Mouse (Mus musculus) urinary bladder, postnatal 4 days (tissue): Measurements from ENCODE around the gene Rplp0.

Source experiments
- DNase-seq, 2 experiments: peaks; one replicate each; pipeline ENCODE4 v3.0.0; 2021 to 2022; ENCODE audit warnings: low spot score in 2 of 2

The Rplp0 gene

GRCm38 (mm10) chr5:115580229-115581001, 21.1 kb downstream of the Rplp0 start:
- no peak for DNase-seq

- DNase-seq, result no peak
Observed at GRCm38 (mm10) chr5:115581662-115582061, 22.4 kb downstream of the Rplp0 start.

GRCm38 (mm10) chr5:115585616-115586015, 26.3 kb downstream of the Rplp0 start:
- DNase-seq, result no peak

DNA sequence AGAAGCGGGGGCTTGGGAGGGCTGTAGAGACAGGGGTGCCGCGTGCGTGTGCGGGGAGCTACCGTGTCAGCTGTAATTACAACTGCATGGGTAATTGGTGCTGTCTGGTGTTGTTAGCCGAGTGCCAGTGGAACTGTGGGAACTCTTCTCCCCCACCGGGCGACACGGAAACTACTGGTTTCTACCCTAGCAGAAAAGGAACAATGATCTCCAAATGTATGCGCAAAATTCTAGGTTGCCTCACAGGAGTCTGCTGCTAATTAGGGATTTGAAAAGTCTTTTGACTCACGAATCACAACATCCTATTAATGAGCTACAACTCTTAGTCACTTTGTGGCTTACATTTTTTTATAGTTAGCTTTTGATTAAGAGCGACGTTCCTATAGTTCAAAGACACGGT, 26.9 kb downstream of the Rplp0 start:
- no peak for DNase-seq

DNA sequence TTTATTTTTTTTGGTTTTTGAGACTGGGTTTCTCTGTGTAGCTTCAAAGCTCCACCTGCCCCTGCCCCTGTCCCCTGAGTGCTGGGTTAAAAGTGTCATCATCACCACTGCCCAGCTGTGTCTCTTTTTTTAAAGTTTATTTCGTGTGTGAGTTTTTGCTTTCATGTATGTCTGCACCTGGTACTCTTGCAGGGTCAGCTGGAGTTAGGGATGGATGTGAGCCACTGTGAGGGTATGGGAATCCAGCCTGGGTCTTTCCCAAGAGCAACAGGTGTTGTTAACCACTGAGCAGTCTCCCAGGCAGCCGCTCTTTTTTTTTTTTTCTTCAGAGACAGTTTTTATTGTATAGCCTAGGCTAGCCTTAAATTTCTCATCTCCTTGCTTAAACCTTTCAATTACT, 27.5 kb downstream of the Rplp0 start:
- no peak for DNase-seq

DNA sequence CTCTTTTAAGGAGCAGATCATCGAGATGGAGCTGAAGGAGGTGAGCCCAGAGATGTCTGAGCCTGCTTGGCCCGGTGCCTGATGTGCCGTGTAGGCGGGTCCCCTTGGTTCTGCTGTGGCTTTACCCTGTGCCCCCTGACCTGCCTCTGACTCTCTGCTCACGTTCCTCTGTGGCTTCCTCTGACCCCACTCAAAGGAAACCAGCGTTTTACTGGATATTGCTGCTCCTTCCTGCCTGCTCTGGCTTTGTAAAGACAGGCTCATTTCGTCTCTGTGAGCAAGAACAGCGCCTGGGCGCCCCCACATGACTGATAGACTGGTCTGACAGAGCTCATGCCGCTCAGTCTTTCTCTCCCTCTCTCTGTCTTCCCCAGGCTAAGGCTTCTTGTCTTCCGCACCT, 31.8 kb downstream of the Rplp0 start:
- peak in 1 of 2 experiments; percentile 19 for DNase-seq

DNA sequence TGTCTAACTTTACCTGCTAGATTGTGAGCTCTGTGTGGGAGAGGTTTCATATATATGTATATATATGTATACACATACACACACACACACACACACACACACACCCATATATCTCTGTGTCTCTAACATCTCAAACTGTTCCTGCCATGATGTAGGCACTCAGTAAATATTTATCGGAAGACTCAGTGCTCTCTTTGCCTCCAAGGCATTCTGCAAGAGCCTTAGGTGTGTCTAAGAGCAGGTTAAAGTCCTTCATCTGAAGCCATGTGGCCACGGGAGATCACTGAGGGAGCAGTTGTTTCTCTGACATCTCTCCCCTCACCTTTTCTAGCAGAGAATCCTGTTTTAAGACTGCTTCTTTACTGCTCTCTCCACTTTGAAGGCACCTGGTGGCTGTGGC, 32.2 kb downstream of the Rplp0 start:
- DNase-seq, result no peak

GRCm38 (mm10) chr5:115603561-115603960, 44.3 kb downstream of the Rplp0 start:
- no peak for DNase-seq

DNA sequence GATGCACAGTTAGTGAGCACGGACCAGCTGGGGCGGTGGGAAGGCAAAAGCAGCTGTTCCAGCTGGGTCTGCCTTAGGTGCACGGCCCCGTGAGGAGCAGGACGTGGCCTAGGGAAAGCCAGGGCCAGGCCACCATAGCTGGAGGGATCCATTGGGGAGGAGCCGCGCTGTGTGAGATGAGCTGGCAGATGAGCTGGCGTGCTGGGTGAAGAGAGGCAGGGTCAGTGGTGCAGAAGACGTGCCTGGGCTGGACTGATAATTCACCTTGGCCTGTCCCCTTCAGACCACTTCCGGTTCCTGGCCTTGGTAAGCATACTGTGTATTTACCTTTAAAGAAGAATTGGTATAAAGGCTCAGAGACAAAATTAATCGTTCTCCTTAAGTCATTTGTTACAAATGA, 52.3 kb downstream of the Rplp0 start:
- DNase-seq, result no peak
